Mouse (Mus musculus): Measurements from ENCODE around the gene Capn13.
A peak's percentile ranks its signal among the peaks of the same experiment; 100 is the strongest.
"Not testable (repeated sequence)": the region's sequence is repeated elsewhere in the genome, so short reads cannot be mapped to it uniquely, and the experiment has no call there.

The Capn13 gene

GRCm38 (mm10) chr17:73342673-73343072 lies 58.0 kb downstream of the Capn13 start:
- no peak for DNase-seq

GRCm38 (mm10) chr17:73329071-73329470 lies 71.6 kb downstream of the Capn13 start:
- DNase-seq = peak; percentile 83 to 89

- peak in 1 of 2 experiments; percentile 46 for DNase-seq
Measured at GRCm38 (mm10) chr17:73325314-73325713, 75.4 kb downstream of the Capn13 start.

GRCm38 (mm10) chr17:73324732-73325131 lies 75.9 kb downstream of the Capn13 start:
- peak; percentile 86 to 88 for DNase-seq

GRCm38 (mm10) chr17:73323981-73324380 lies 76.7 kb downstream of the Capn13 start:
- peak; percentile 65 to 69 for DNase-seq

GRCm38 (mm10) chr17:73314786-73315185 lies 85.9 kb downstream of the Capn13 start:
- no peak for DNase-seq

GRCm38 (mm10) chr17:73311491-73311890 lies 89.2 kb downstream of the Capn13 start:
- no peak for DNase-seq

GRCm38 (mm10) chr17:73308691-73309090 lies 92.0 kb downstream of the Capn13 start:
- peak; percentile 54 to 60 for DNase-seq

GRCm38 (mm10) chr17:73306626-73307025 lies 94.0 kb downstream of the Capn13 start:
- DNase-seq = peak; percentile 77 to 80

- peak; percentile 87 to 90 for DNase-seq
Measured at GRCm38 (mm10) chr17:73305622-73306021, 95.0 kb downstream of the Capn13 start.

GRCm38 (mm10) chr17:73304086-73304812 lies 96.4 kb downstream of the Capn13 start:
- no peak for DNase-seq

- no peak for DNase-seq
Measured at GRCm38 (mm10) chr17:73303676-73304075, 97.0 kb downstream of the Capn13 start.

GRCm38 (mm10) chr17:73303217-73303616 lies 97.4 kb downstream of the Capn13 start:
- DNase-seq = peak; percentile 92 to 96

- peak; percentile 91 to 93 for DNase-seq
Measured at GRCm38 (mm10) chr17:73302104-73302503, 98.6 kb downstream of the Capn13 start.

- DNase-seq = peak; percentile 86 to 92
Measured at GRCm38 (mm10) chr17:73301258-73302050, 99.2 kb downstream of the Capn13 start.

- DNase-seq = no peak
Measured at GRCm38 (mm10) chr17:73300147-73300880, 100.4 kb downstream of the Capn13 start.

GRCm38 (mm10) chr17:73298981-73299380 lies 101.7 kb downstream of the Capn13 start:
- DNase-seq = no peak

GRCm38 (mm10) chr17:73296855-73297254 lies 103.8 kb downstream of the Capn13 start:
- peak; percentile 82 to 83 for DNase-seq

GRCm38 (mm10) chr17:73293237-73293636 lies 107.4 kb downstream of the Capn13 start:
- no peak for DNase-seq

GRCm38 (mm10) chr17:73284301-73284700 lies 116.4 kb downstream of the Capn13 start:
- DNase-seq = no peak

- DNase-seq = not testable (repeated sequence)
Measured at GRCm38 (mm10) chr17:73282702-73283101, 118.0 kb downstream of the Capn13 start.

- no peak for DNase-seq
Measured at GRCm38 (mm10) chr17:73277770-73278169, 122.9 kb downstream of the Capn13 start.

GRCm38 (mm10) chr17:73275066-73275465 lies 125.6 kb downstream of the Capn13 start:
- no peak for DNase-seq
